Mouse (Mus musculus) limb, embryonic 12.5 days (tissue): Measurements from ENCODE around the gene Gstp1. TPM values are rescaled to one million over a fixed set of nuclear protein-coding genes. Genes with fewer than 3 reads are reported as not detected.
"Not testable (repeated sequence)": the region's sequence is repeated elsewhere in the genome, so short reads cannot be mapped to it uniquely, and the experiment has no call there.

Experiments
- ATAC-seq: fragments of 200-750 bp; cut with Nextera tagmentation; 2 replicates; pipeline ENCODE4 v1.8.0; 2017; ENCODE audit warnings: low read depth, moderate TSS enrichment; ENCODE audit not compliant: insufficient number of reproducible peaks, insufficient read depth, low FRiP score, low TSS enrichment
- H3K27ac ChIP-seq: fragments of 300-500 bp; sonication (generic); 2 replicates; pipeline ENCODE4 v1.5.1; 2016; ENCODE audit warnings: mild to moderate bottlenecking, moderate library complexity
- H3K27me3 ChIP-seq: fragments of 300-500 bp; sonication (generic); 2 replicates; pipeline ENCODE4 v1.6.1; 2016; ENCODE audit warnings: mild to moderate bottlenecking, moderate library complexity
- H3K36me3 ChIP-seq: fragments of 300-500 bp; sonication (generic); 2 replicates; pipeline ENCODE4 v1.6.1; 2016; ENCODE audit warnings: mild to moderate bottlenecking, moderate library complexity
- H3K4me1 ChIP-seq: fragments of 300-500 bp; sonication (generic); replicated peaks from 2 replicates; pipeline ENCODE4 v1.6.1; 2016
- H3K4me2 ChIP-seq: fragments of 300-500 bp; sonication (generic); 2 replicates; pipeline ENCODE4 v1.6.1; 2016; ENCODE audit warnings: mild to moderate bottlenecking, moderate library complexity
- H3K4me3 ChIP-seq: fragments of 300-500 bp; sonication (generic); replicated peaks from 2 replicates; pipeline ENCODE4 v1.5.1; 2016; ENCODE audit warnings: mild to moderate bottlenecking
- H3K9ac ChIP-seq: fragments of 300-500 bp; sonication (generic); replicated peaks from 2 replicates; pipeline ENCODE4 v1.6.1; 2016; ENCODE audit warnings: mild to moderate bottlenecking, moderate library complexity
- H3K9me3 ChIP-seq: fragments of 300-500 bp; sonication (generic); 2 replicates; pipeline ENCODE4 v1.6.1; 2016; ENCODE audit warnings: mild to moderate bottlenecking, moderate library complexity
- WGBS: fragments of 180-500 bp; shearing (Covaris S2); methylation state at CpG from one replicate; pipeline ENCODE4 v1.1.7; 2016; 5-methylcytosine and 5-hydroxymethylcytosine counted together
- polyA plus RNA-seq: library from polyadenylated mRNA; unstranded; fragments of >200 nt; fragmentation: Nextera tagmentation; extraction: Ambion mirVana; gene quantifications from 2 replicates; pipeline ENCODE4 v1.2.1, GENCODE M21; 2016

The Gstp1 gene
- polyA plus RNA-seq, 1 experiment from 2014 or later, result 504 TPM

- Histone ChIP-seq H3K36me3 (no peaks in the 10 kb centered on the region), H3K4me3 (no peak overlapping the region), H3K4me1 (no peaks in the 10 kb centered on the region), H3K27me3 (no peaks in the 10 kb centered on the region), H3K9ac (no peak overlapping the region), H3K9me3 (peaks cover 3% of the 10 kb centered on the region; the same call in 1 of the 2 replicates), H3K27ac (no peak overlapping the region), H3K4me2 (no peak overlapping the region)
- no peak for ATAC-seq
- WGBS, result 55% methylated on average over 10 of the region's 10 CpGs
Measured at GRCm38 (mm10) chr19:4051741-4052515, 14.1 kb upstream of the Gstp1 start.

- Histone ChIP-seq H3K36me3 (no peaks in the 10 kb centered on the region), H3K4me2 (no peak overlapping the region), H3K27ac (no peak overlapping the region), H3K4me1 (no peaks in the 10 kb centered on the region), H3K27me3 (no peaks in the 10 kb centered on the region), H3K9me3 (peaks cover 3% of the 10 kb centered on the region; the same call in 1 of the 2 replicates), H3K9ac (no peak overlapping the region), H3K4me3 (no peak overlapping the region)
- WGBS, result 92% methylated on average over 5 of the region's 5 CpGs
- ATAC-seq, result no peak
Measured at GRCm38 (mm10) chr19:4051016-4051415, 13.2 kb upstream of the Gstp1 start.

GRCm38 (mm10) chr19:4049069-4049468, 11.3 kb upstream of the Gstp1 start:
- not testable (repeated sequence) for H3K27ac ChIP-seq, H3K9me3 ChIP-seq, ATAC-seq, H3K9ac ChIP-seq, H3K4me2 ChIP-seq, H3K36me3 ChIP-seq, H3K4me3 ChIP-seq, H3K27me3 ChIP-seq, H3K4me1 ChIP-seq
- WGBS, result 81% methylated on average over 5 of the region's 5 CpGs

GRCm38 (mm10) chr19:4047859-4048258, 10.1 kb upstream of the Gstp1 start:
- 20% methylated on average over 4 of the region's 4 CpGs for WGBS

GRCm38 (mm10) chr19:4046866-4047254, 9.1 kb upstream of the Gstp1 start:
- Histone ChIP-seq H3K4me2 (no peak overlapping the region), H3K27ac (0 out of 2 replicates have a peak overlapping the region, but pooled peaks have one; percentile 4), H3K9me3 (peaks cover 3% of the 10 kb centered on the region; the same call in 1 of the 2 replicates), H3K4me1 (no peaks in the 10 kb centered on the region), H3K4me3 (no peak overlapping the region), H3K27me3 (no peaks in the 10 kb centered on the region), H3K36me3 (no peaks in the 10 kb centered on the region), H3K9ac (no peak overlapping the region)
- no peak for ATAC-seq
- 75% methylated on average over 8 of the region's 8 CpGs for WGBS

More at GRCm38 (mm10) chr19:4047859-4048258, 10.1 kb upstream of the Gstp1 start:
- Histone ChIP-seq H3K9ac (no peak overlapping the region), H3K4me1 (no peaks in the 10 kb centered on the region), H3K27me3 (no peaks in the 10 kb centered on the region), H3K9me3 (peaks cover 3% of the 10 kb centered on the region; the same call in 1 of the 2 replicates), H3K36me3 (no peaks in the 10 kb centered on the region), H3K4me2 (no peak overlapping the region), H3K27ac (no peak overlapping the region), H3K4me3 (no peak overlapping the region)
- no peak for ATAC-seq

GRCm38 (mm10) chr19:4045966-4046865, 8.4 kb upstream of the Gstp1 start, which contains the start of gene Gstp2:
Gene Gstp2 (minus strand): TSS chr19:4046023.
- H3K9me3 ChIP-seq, result peaks cover 3% of the 10 kb centered on the region; the same call in 1 of the 2 replicates
- 64% methylated on average over 16 of the region's 16 CpGs for WGBS
- no peaks in the 10 kb centered on the region for H3K4me1 ChIP-seq
- no peak within 1 kb of the TSS for H3K4me3 ChIP-seq
- no peak within 1 kb of the TSS for H3K9ac ChIP-seq
- no peaks in the 10 kb centered on the region for H3K36me3 ChIP-seq
- no peaks in the 10 kb centered on the region for H3K27me3 ChIP-seq
- no peak within 1 kb of the TSS for H3K4me2 ChIP-seq
- 0 out of 2 replicates have a peak within 1 kb of the TSS, but pooled peaks have one; percentile 4 for H3K27ac ChIP-seq
- no peak for ATAC-seq

- not testable (repeated sequence) for H3K9me3 ChIP-seq, H3K27ac ChIP-seq, H3K4me2 ChIP-seq, H3K36me3 ChIP-seq, H3K27me3 ChIP-seq, H3K9ac ChIP-seq, H3K4me3 ChIP-seq, ATAC-seq, H3K4me1 ChIP-seq
- WGBS, result 90% methylated on average over 5 of the region's 5 CpGs
Measured at GRCm38 (mm10) chr19:4044109-4044508, 6.3 kb upstream of the Gstp1 start.

- no peak for ATAC-seq
- H3K9me3 ChIP-seq, result no peaks in the 10 kb centered on the region
- no peaks in the 10 kb centered on the region for H3K36me3 ChIP-seq
- no peak overlapping the region for H3K27ac ChIP-seq
- H3K4me1 ChIP-seq, result peaks cover 6% of the 10 kb centered on the region
- H3K9ac ChIP-seq, result no peak overlapping the region
- H3K4me2 ChIP-seq, result no peak overlapping the region
- no peak overlapping the region for H3K4me3 ChIP-seq
- WGBS, result 76% methylated on average over 14 of the region's 14 CpGs
- no peaks in the 10 kb centered on the region for H3K27me3 ChIP-seq
Measured at GRCm38 (mm10) chr19:4042124-4042523, 4.3 kb upstream of the Gstp1 start.

- H3K9me3 ChIP-seq, result not testable (repeated sequence)
- WGBS, result 75% methylated on average over 4 of the region's 4 CpGs
Measured at GRCm38 (mm10) chr19:4041500-4041899, 3.7 kb upstream of the Gstp1 start.

GRCm38 (mm10) chr19:4040941-4041340, 3.2 kb upstream of the Gstp1 start:
- H3K4me1 ChIP-seq, result peaks cover 15% of the 10 kb centered on the region
- not testable (repeated sequence) for H3K27ac ChIP-seq, H3K36me3 ChIP-seq, ATAC-seq, H3K27me3 ChIP-seq, H3K4me3 ChIP-seq, H3K9me3 ChIP-seq, H3K9ac ChIP-seq, H3K4me2 ChIP-seq
- 82% methylated on average over 5 of the region's 5 CpGs for WGBS

More at GRCm38 (mm10) chr19:4041500-4041899, 3.7 kb upstream of the Gstp1 start:
- not testable (repeated sequence) for ATAC-seq, H3K36me3 ChIP-seq, H3K9ac ChIP-seq, H3K4me3 ChIP-seq, H3K4me1 ChIP-seq, H3K27ac ChIP-seq, H3K27me3 ChIP-seq, H3K4me2 ChIP-seq

GRCm38 (mm10) chr19:4037154-4037787, 514 bp downstream of the Gstp1 start:
- 33% methylated on average over 8 of the region's 8 CpGs for WGBS
- H3K27me3 ChIP-seq, H3K9me3 ChIP-seq: not testable (repeated sequence)
- ATAC-seq, result peak; percentile 42; the same call in 1 of the 2 replicates
- peaks cover 14% of the 10 kb centered on the region; the same call in 1 of the 2 replicates for H3K36me3 ChIP-seq
- H3K27ac ChIP-seq, result peak overlapping the region; percentile 86
- H3K9ac ChIP-seq, result peak overlapping the region; percentile 81
- peak overlapping the region; percentile 73 for H3K4me3 ChIP-seq
- peaks cover 15% of the 10 kb centered on the region for H3K4me1 ChIP-seq
- peak overlapping the region; percentile 71 for H3K4me2 ChIP-seq
